In genomic region chr11:73201597-73201996, GRCm38 (mm10) we compare ENCODE assay signal across 12 mouse cellular contexts. TPM values are rescaled to one million over a fixed set of nuclear protein-coding genes. Genes with fewer than 3 reads are reported as not detected.
DNase-seq lines count a peak whose midpoint lies in the region; ATAC-seq and TF ChIP-seq lines count a peak whose summit lies in the region.
"Had no signal": no experiment of that assay in that cellular context is flagged by ENCODE, and none has a peak within 500 bp of the region (broad histone marks: within the 10 kb centered on the region; RNA-seq: fewer than 3 reads in every experiment).

No protein-coding gene starts in this region.

- peaks cover 4 to 8% of the 10 kb centered on the region in 2 experiments for H3K4me1 ChIP-seq in liver, embryonic 14.5 days (replicated peaks; ENCODE audit: control insufficient read depth in 2 of 2, insufficient read depth in 2 of 2, low read length in 1 of 2)
- H3K4me1 ChIP-seq in MEL (ENCODE audit: control insufficient read depth in 1 of 2, insufficient read depth in 2 of 2, low read length in 2 of 2) = 0 out of 4 replicates have a peak, but pooled peaks cover 0 to 2% of the 10 kb centered on the region in 2 experiments

- no peak for TF ChIP-seq POLR2A in MEL (IDR thresholded peaks at IDR 0.05; ENCODE audit: control insufficient read depth in 1 of 2, insufficient read depth in 1 of 2, low read depth in 1 of 2, low read length in 2 of 2, poor library complexity in 1 of 2)

- H3K4me2 ChIP-seq in liver, embryonic 14.5 days (ENCODE audit: low read depth) = no peak overlapping the region
- H3K4me2 ChIP-seq: embryonic facial prominence, embryonic 13.5 days; forebrain, embryonic 15.5 days; liver, embryonic 13.5 days had no signal

- TF ChIP-seq CTCF in liver, embryonic 14.5 days (IDR thresholded peaks at IDR 0.05; ENCODE audit: low read depth) = peak; percentile 40; the same call in 1 of the 2 replicates
- TF ChIP-seq CTCF in MEL (IDR thresholded peaks at IDR 0.05 in 2 of 3, conservative IDR thresholded peaks at IDR 0.05 in 1 of 3; ENCODE audit: control insufficient read depth in 1 of 3, insufficient read depth in 1 of 3, low read depth in 2 of 3, low read length in 3 of 3, poor library complexity in 1 of 3, severe bottlenecking in 1 of 3) = peak in 2 of 3 experiments; percentile 38 to 47; a peak in 4 of 6 replicates

- no peaks in the 10 kb centered on the region for H3K36me3 ChIP-seq in liver, embryonic 14.5 days (replicated peaks; ENCODE audit: control insufficient read depth, insufficient read depth, low read depth)
- H3K36me3 ChIP-seq in MEL (ENCODE audit: control insufficient read depth in 1 of 2, insufficient read depth in 2 of 2, low read length in 2 of 2) = peaks cover 0 to 3% of the 10 kb centered on the region in 2 experiments; a peak in 1 of 4 replicates
- H3K36me3 ChIP-seq: embryonic facial prominence, embryonic 13.5 days; forebrain, embryonic 15.5 days; liver, embryonic 13.5 days had no signal

- TF ChIP-seq RAD21 in MEL (IDR thresholded peaks at IDR 0.05; ENCODE audit: low read depth, low read length) = peak; percentile 30

- TF ChIP-seq EP300 in liver, embryonic 14.5 days (IDR thresholded peaks at IDR 0.05; ENCODE audit: low read depth) = no peak
- no peak for TF ChIP-seq EP300 in MEL (IDR thresholded peaks at IDR 0.05; ENCODE audit: low read depth in 1 of 2, low read length in 2 of 2)

- H3K9me3 ChIP-seq in liver, embryonic 14.5 days (ENCODE audit: control insufficient read depth, low read length) = no peaks in the 10 kb centered on the region
- H3K9me3 ChIP-seq in MEL (replicated peaks; ENCODE audit: insufficient read depth, low read length) = no peaks in the 10 kb centered on the region
- H3K9me3 ChIP-seq: embryonic facial prominence, embryonic 13.5 days; forebrain, embryonic 15.5 days; liver, embryonic 13.5 days had no signal

- intact Hi-C loops in heart, postnatal 25 days (cut with DNase I) = loop anchor here (2.0 kb wide), 1 partner anchor 63 kb away; the partner anchor contains the start of gene Haspin

- 33% methylated on average over 4 of the region's 4 CpGs for WGBS in liver, embryonic 14.5 days (ENCODE audit: insufficient replicate concordance)

- H3K27ac ChIP-seq in liver, embryonic 14.5 days = no peak overlapping the region
- H3K27ac ChIP-seq in MEL (ENCODE audit: control insufficient read depth, low read depth, low read length) = no peak overlapping the region
- H3K27ac ChIP-seq: embryonic facial prominence, embryonic 13.5 days; forebrain, embryonic 15.5 days; liver, embryonic 13.5 days had no signal

- no peaks in the 10 kb centered on the region for H3K27me3 ChIP-seq in liver, embryonic 14.5 days (ENCODE audit: control insufficient read depth, insufficient read depth, low read length)
- no peaks in the 10 kb centered on the region for H3K27me3 ChIP-seq in MEL (ENCODE audit: control insufficient read depth in 1 of 2, insufficient read depth in 2 of 2, low read length in 2 of 2)
- H3K27me3 ChIP-seq: embryonic facial prominence, embryonic 13.5 days; forebrain, embryonic 15.5 days; liver, embryonic 13.5 days had no signal

- H3K9ac ChIP-seq in liver, embryonic 14.5 days (replicated peaks) = no peak overlapping the region
- no peak overlapping the region for H3K9ac ChIP-seq in MEL (ENCODE audit: control insufficient read depth, low read depth, low read length, poor library complexity, severe bottlenecking)
- H3K9ac ChIP-seq: embryonic facial prominence, embryonic 13.5 days; forebrain, embryonic 15.5 days; liver, embryonic 13.5 days had no signal

- H3K79me2 ChIP-seq in MEL (ENCODE audit: control insufficient read depth, insufficient read depth, low read length, poor library complexity) = no peaks in the 10 kb centered on the region; the same call in 1 of the 2 replicates

- no peak for ATAC-seq in liver, embryonic 14.5 days (ENCODE audit: insufficient read depth)
- ATAC-seq in inflammation-experienced regulatory T-cells, adult 6 months = no peak
- ATAC-seq: forebrain, embryonic 15.5 days had no signal

- DNase-seq in gastrocnemius, adult 18-20 months (ENCODE audit: low spot score) = peak; percentile 37
- no peak for DNase-seq in gastrocnemius, postnatal 10 days
- DNase-seq in liver, embryonic 14.5 days (ENCODE audit: low read depth in 3 of 3, low spot score in 3 of 3) = no peak
- DNase-seq in liver (no peak), MEL (ENCODE audit: low read depth, low spot score) (peak; percentile 29)
- peak; percentile 24 for DNase-seq in heart, postnatal 25 days (ENCODE audit: low spot score)
- no peak for DNase-seq in layer of hippocampus, postnatal 36 days
- DNase-seq: liver, embryonic 13.5 days; thymus, postnatal 14 days had no signal

- no peak overlapping the region for H3K4me3 ChIP-seq in liver, embryonic 14.5 days (ENCODE audit: insufficient read depth in 1 of 2, low read depth in 2 of 2, low read length in 2 of 2)
- no peak overlapping the region for H3K4me3 ChIP-seq in MEL (ENCODE audit: control insufficient read depth in 1 of 2, insufficient read depth in 1 of 2, low read depth in 2 of 2, low read length in 2 of 2)
- H3K4me3 ChIP-seq: embryonic facial prominence, embryonic 13.5 days; forebrain, embryonic 15.5 days; liver, embryonic 13.5 days had no signal

TF ChIP-seq in MEL, 35 proteins besides CTCF, POLR2A, EP300 and RAD21:
- no peak for TF ChIP-seq KAT2A (conservative IDR thresholded peaks at IDR 0.05; ENCODE audit: low read depth, low read length)
- TF ChIP-seq MAFK (IDR thresholded peaks at IDR 0.05; ENCODE audit: borderline replicate concordance, low read depth, low read length) = no peak
- TF ChIP-seq SMC3 (IDR thresholded peaks at IDR 0.05; ENCODE audit: low read depth, low read length) = peak; percentile 49

RNA-seq across cellular contexts. Expression of gene Shpk, which starts 2.3 kb away (rescaled TPM):
- under 1 TPM; 0.39 to 0.40 TPM for total RNA-seq in gastrocnemius, adult 18-20 months (2021)
- 1 to 10 TPM; 1.9 TPM for total RNA-seq in gastrocnemius, postnatal 10 days (2021)
- polyA plus RNA-seq in liver, embryonic 14.5 days (2012; rRNA removed) = 1.6 and 2.0 TPM in 2 replicates
- polyA plus RNA-seq in liver, embryonic 14.5 days (2014; fragmentation: Nextera tagmentation; extraction: Ambion mirVana) = 1.5 and 2.4 TPM in 2 replicates
- total RNA-seq in MEL (2012; rRNA removed) = 1.0 and 1.4 TPM in 2 replicates
- 1 to 10 TPM in 1 of 2 experiments, not detected in 1; 1.6 TPM for polyA plus RNA-seq in MEL (2012; ENCODE audit: insufficient read depth in 1 of 2, insufficient read length in 2 of 2, low read depth in 1 of 2, low replicate concordance in 2 of 2, missing spikeins in 1 of 2)
- 1 to 10 TPM; 1.4 TPM for total RNA-seq in heart, postnatal 25 days (2021)
- total RNA-seq in layer of hippocampus, postnatal 36 days (2021) = 1 to 10 TPM; 3.4 to 3.5 TPM
- polyA plus RNA-seq in inflammation-experienced regulatory T-cells, adult 6 months (2017; shearing (Covaris generic)) = 1 to 10 TPM; 1.7 to 3.3 (median 2.7) TPM

RNA-seq across cellular contexts. Expression of gene Ctns, which starts 2.8 kb away (rescaled TPM):
- total RNA-seq in gastrocnemius, adult 18-20 months (2021) = 1 to 10 TPM; 4.4 to 5.7 TPM
- total RNA-seq in gastrocnemius, postnatal 10 days (2021) = 10 to 100 TPM in 1 of 2 experiments, 1 to 10 TPM in 1; 9.4 to 12.1 TPM
- polyA plus RNA-seq in liver, embryonic 14.5 days (2012; rRNA removed) = 4.5 and 5.3 TPM in 2 replicates
- 4.8 and 6.8 TPM in 2 replicates for polyA plus RNA-seq in liver, embryonic 14.5 days (2014; fragmentation: Nextera tagmentation; extraction: Ambion mirVana)
- total RNA-seq in MEL (2012; rRNA removed) = 5.1 and 5.4 TPM in 2 replicates
- polyA plus RNA-seq in MEL (2012; ENCODE audit: insufficient read depth in 1 of 2, insufficient read length in 2 of 2, low read depth in 1 of 2, low replicate concordance in 2 of 2, missing spikeins in 1 of 2) = 1 to 10 TPM in 1 of 2 experiments, not detected in 1; 9.4 TPM
- total RNA-seq in heart, postnatal 25 days (2021) = 10 to 100 TPM; 12.1 to 14.3 TPM
- total RNA-seq in layer of hippocampus, postnatal 36 days (2021) = 10 to 100 TPM; 21.2 to 24.8 TPM
- 10 to 100 TPM in 2 of 3 experiments, 1 to 10 TPM in 1; 7.4 to 11.4 (median 11.3) TPM for polyA plus RNA-seq in inflammation-experienced regulatory T-cells, adult 6 months (2017; shearing (Covaris generic))

RNA-seq across cellular contexts. Expression of gene Tax1bp3, which starts 24.7 kb away (rescaled TPM):
- 10 to 100 TPM in 1 of 2 experiments, 1 to 10 TPM in 1; 7.8 to 12.0 TPM for total RNA-seq in gastrocnemius, adult 18-20 months (2021)
- total RNA-seq in gastrocnemius, postnatal 10 days (2021) = 10 to 100 TPM; 30.2 to 32.3 TPM
- 10.8 and 11.6 TPM in 2 replicates for polyA plus RNA-seq in liver, embryonic 14.5 days (2012; rRNA removed)
- polyA plus RNA-seq in liver, embryonic 14.5 days (2014; fragmentation: Nextera tagmentation; extraction: Ambion mirVana) = 25.8 and 26.7 TPM in 2 replicates
- total RNA-seq in MEL (2012; rRNA removed) = 12.6 and 13.1 TPM in 2 replicates
- polyA plus RNA-seq in MEL (2012; ENCODE audit: insufficient read depth in 1 of 2, insufficient read length in 2 of 2, low read depth in 1 of 2, low replicate concordance in 2 of 2, missing spikeins in 1 of 2) = 10 to 100 TPM in 1 of 2 experiments, not detected in 1; 30.9 TPM
- 10 to 100 TPM; 45.9 to 50.0 TPM for total RNA-seq in heart, postnatal 25 days (2021)
- total RNA-seq in layer of hippocampus, postnatal 36 days (2021) = 10 to 100 TPM; 10.9 to 11.2 TPM
- 10 to 100 TPM; 20.9 to 43.7 (median 25.2) TPM for polyA plus RNA-seq in inflammation-experienced regulatory T-cells, adult 6 months (2017; shearing (Covaris generic))

RNA-seq across cellular contexts. Expression of gene Emc6, which starts 24.8 kb away (rescaled TPM):
- 10 to 100 TPM; 84.7 to 88.1 TPM for total RNA-seq in gastrocnemius, adult 18-20 months (2021)
- 10 to 100 TPM; 70.7 to 81.6 TPM for total RNA-seq in gastrocnemius, postnatal 10 days (2021)
- polyA plus RNA-seq in liver, embryonic 14.5 days (2012; rRNA removed) = 38.3 and 40.1 TPM in 2 replicates
- polyA plus RNA-seq in liver, embryonic 14.5 days (2014; fragmentation: Nextera tagmentation; extraction: Ambion mirVana) = 80.3 and 83.7 TPM in 2 replicates
- 158 and 179 TPM in 2 replicates for total RNA-seq in MEL (2012; rRNA removed)
- polyA plus RNA-seq in MEL (2012; ENCODE audit: insufficient read depth in 1 of 2, insufficient read length in 2 of 2, low read depth in 1 of 2, low replicate concordance in 2 of 2, missing spikeins in 1 of 2) = 100 to 1,000 TPM in 1 of 2 experiments, not detected in 1; 211 TPM
- total RNA-seq in heart, postnatal 25 days (2021) = 10 to 100 TPM; 78.3 to 84.4 TPM
- total RNA-seq in layer of hippocampus, postnatal 36 days (2021) = 10 to 100 TPM; 51.5 to 59.7 TPM
- polyA plus RNA-seq in inflammation-experienced regulatory T-cells, adult 6 months (2017; shearing (Covaris generic)) = 10 to 100 TPM; 43.7 to 57.0 (median 49.4) TPM

RNA-seq across cellular contexts. Expression of gene Trpv1, which starts 32.5 kb away (rescaled TPM):
- under 1 TPM; 0.09 to 0.24 TPM for total RNA-seq in gastrocnemius, adult 18-20 months (2021)
- under 1 TPM in 1 of 2 experiments, not detected in 1; 0.16 TPM for total RNA-seq in gastrocnemius, postnatal 10 days (2021)
- 0.03 TPM in 1 of 2 replicates, not detected in the other for polyA plus RNA-seq in liver, embryonic 14.5 days (2012; rRNA removed)
- not detected in 2 replicates for polyA plus RNA-seq in liver, embryonic 14.5 days (2014; fragmentation: Nextera tagmentation; extraction: Ambion mirVana)
- not detected in 2 replicates for total RNA-seq in MEL (2012; rRNA removed)
- polyA plus RNA-seq in MEL (2012; ENCODE audit: insufficient read depth in 1 of 2, insufficient read length in 2 of 2, low read depth in 1 of 2, low replicate concordance in 2 of 2, missing spikeins in 1 of 2) = not detected
- total RNA-seq in heart, postnatal 25 days (2021) = not detected
- under 1 TPM in 1 of 2 experiments, not detected in 1; 0.17 TPM for total RNA-seq in layer of hippocampus, postnatal 36 days (2021)
- polyA plus RNA-seq in inflammation-experienced regulatory T-cells, adult 6 months (2017; shearing (Covaris generic)) = not detected
- polyA plus RNA-seq: embryonic facial prominence, embryonic 13.5 days; liver, embryonic 13.5 days had no signal

Comparison
In these comparisons a context has a peak if more than half of its experiments do, and no peak if none do; other contexts are left out.
1. DNase-seq: peak in gastrocnemius, adult 18-20 months (single experiment), MEL (single experiment) and heart, postnatal 25 days (single experiment); none in gastrocnemius, postnatal 10 days (single experiment), liver, embryonic 14.5 days (0 of 3), liver (single experiment) and layer of hippocampus, postnatal 36 days (0 of 2).